Mouse (Mus musculus) midbrain, embryonic 14.5 days (tissue): ENCODE results near the gene Mdga1. TPM values are rescaled to one million over a fixed set of nuclear protein-coding genes. Genes with fewer than 3 reads are reported as not detected.

Experiments
- ATAC-seq: fragments of 200-750 bp; cut with Nextera tagmentation; 2 replicates; pipeline ENCODE4 v1.8.0; 2017; ENCODE audit warnings: moderate number of reproducible peaks, moderate library complexity; ENCODE audit not compliant: low FRiP score, low TSS enrichment
- DNase-seq: peaks from one replicate; pipeline ENCODE4 v3.0.0-alpha.2; 2015
- H3K27ac ChIP-seq: fragments of 300-500 bp; sonication (generic); replicated peaks from 2 replicates; pipeline ENCODE4 v1.5.1; 2014; ENCODE audit warnings: mild to moderate bottlenecking, low read depth, low read length, moderate library complexity
- H3K27me3 ChIP-seq: fragments of 300-500 bp; sonication (generic); 2 replicates; pipeline ENCODE4 v1.6.1; 2014; ENCODE audit warnings: low read length, control low read depth, mixed read lengths; ENCODE audit not compliant: control insufficient read depth, insufficient read depth
- H3K36me3 ChIP-seq: fragments of 300-500 bp; sonication (generic); 2 replicates; pipeline ENCODE4 v1.6.1; 2014; ENCODE audit warnings: low read length, control low read depth; ENCODE audit not compliant: control insufficient read depth, insufficient read depth
- H3K4me1 ChIP-seq: fragments of 300-500 bp; sonication (generic); 2 replicates; pipeline ENCODE4 v1.6.1; 2014; ENCODE audit warnings: mild to moderate bottlenecking, antibody characterized with exemption, low read length, control low read depth; ENCODE audit not compliant: control insufficient read depth, insufficient read depth
- H3K4me2 ChIP-seq: fragments of 300-500 bp; sonication (generic); 2 replicates; pipeline ENCODE4 v1.6.1; 2014; ENCODE audit warnings: mild to moderate bottlenecking, low read length, moderate library complexity
- H3K4me3 ChIP-seq: fragments of 300-500 bp; sonication (generic); replicated peaks from 2 replicates; pipeline ENCODE4 v1.5.1; 2014; ENCODE audit warnings: low read depth, low read length
- H3K9ac ChIP-seq: fragments of 300-500 bp; sonication (generic); replicated peaks from 2 replicates; pipeline ENCODE4 v1.6.1; 2014; ENCODE audit warnings: mild to moderate bottlenecking, low read length, moderate library complexity
- H3K9me3 ChIP-seq: fragments of 300-500 bp; sonication (generic); 2 replicates; pipeline ENCODE4 v1.6.1; 2016; ENCODE audit warnings: low read length, control low read depth, mixed read lengths; ENCODE audit not compliant: control insufficient read depth
- WGBS: fragments of 180-500 bp; shearing (Covaris S2); extraction: QIAGEN DNeasy Blood & Tissue Kit; methylation state at CpG from one replicate; pipeline ENCODE4 v1.1.7; 2014; 5-methylcytosine and 5-hydroxymethylcytosine counted together
- polyA plus RNA-seq: library from polyadenylated mRNA; unstranded; fragments of >200 nt; fragmentation: Nextera tagmentation; extraction: Ambion mirVana; gene quantifications from 2 replicates; pipeline ENCODE4 v1.2.1, GENCODE M21; 2014

Mdga1 gene
- polyA plus RNA-seq, 1 experiment from 2014 or later, result 20.5 TPM

DNA sequence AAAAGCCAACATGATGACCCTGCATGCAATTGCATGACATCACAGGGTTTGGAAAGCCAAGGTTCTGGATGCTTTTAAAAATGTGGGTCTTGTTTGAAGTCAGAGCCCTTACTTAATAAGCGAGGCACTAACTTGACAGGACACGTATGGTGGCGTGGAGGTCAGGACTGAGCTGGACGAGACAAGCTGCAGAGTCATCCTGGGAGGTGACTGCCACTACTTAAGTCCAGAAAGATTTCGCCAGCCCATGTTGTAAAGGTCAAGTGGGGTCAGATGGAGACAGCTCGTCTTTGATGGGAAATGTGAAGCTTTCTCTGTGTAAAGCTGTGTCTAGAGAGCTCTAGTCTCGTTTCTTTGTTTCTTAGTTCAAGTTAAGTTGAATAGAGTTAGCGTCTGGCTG lies 122.6 kb downstream of the Mdga1 start:
- H3K4me2 ChIP-seq, result no peak overlapping the region
- DNase-seq (no peak), ATAC-seq (no peak)
- H3K36me3 ChIP-seq, result peaks cover 25% of the 10 kb centered on the region; the same call in 1 of the 2 replicates
- no peaks in the 10 kb centered on the region for H3K27me3 ChIP-seq
- H3K4me3 ChIP-seq, result no peak overlapping the region
- no peaks in the 10 kb centered on the region for H3K9me3 ChIP-seq
- H3K27ac ChIP-seq, result no peak overlapping the region
- 55% methylated on average over 8 of the region's 8 CpGs for WGBS
- peaks cover 2% of the 10 kb centered on the region for H3K4me1 ChIP-seq
- H3K9ac ChIP-seq, result no peak overlapping the region

DNA sequence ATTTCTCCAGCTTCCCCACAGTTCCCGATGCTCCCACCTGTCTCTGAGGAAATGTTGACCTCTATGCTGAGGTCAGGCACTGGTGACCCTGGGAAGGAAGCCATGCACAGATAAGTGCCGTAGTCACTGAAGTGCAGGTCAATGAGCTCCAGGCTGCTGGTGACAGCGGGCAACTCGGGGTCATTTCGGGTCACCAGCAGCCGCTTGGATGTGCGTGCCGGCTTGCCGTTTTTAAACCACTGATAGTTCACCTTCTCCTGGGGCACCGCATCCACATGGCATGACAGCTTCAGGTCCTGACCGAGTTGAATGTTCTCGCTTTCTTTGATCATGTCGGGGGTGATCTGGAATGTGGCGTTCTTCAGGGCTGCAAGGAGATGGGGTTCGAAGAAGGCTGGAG lies 123.6 kb downstream of the Mdga1 start:
- ATAC-seq, result no peak
- no peak overlapping the region for H3K4me3 ChIP-seq
- H3K27ac ChIP-seq, result no peak overlapping the region
- H3K9me3 ChIP-seq, result no peaks in the 10 kb centered on the region
- WGBS, result 86% methylated on average over 15 of the region's 15 CpGs
- no peaks in the 10 kb centered on the region for H3K27me3 ChIP-seq
- H3K4me1 ChIP-seq, result peaks cover 6% of the 10 kb centered on the region
- H3K9ac ChIP-seq, result no peak overlapping the region
- no peak for DNase-seq
- H3K36me3 ChIP-seq, result peaks cover 22% of the 10 kb centered on the region; the same call in 1 of the 2 replicates
- no peak overlapping the region for H3K4me2 ChIP-seq

DNA sequence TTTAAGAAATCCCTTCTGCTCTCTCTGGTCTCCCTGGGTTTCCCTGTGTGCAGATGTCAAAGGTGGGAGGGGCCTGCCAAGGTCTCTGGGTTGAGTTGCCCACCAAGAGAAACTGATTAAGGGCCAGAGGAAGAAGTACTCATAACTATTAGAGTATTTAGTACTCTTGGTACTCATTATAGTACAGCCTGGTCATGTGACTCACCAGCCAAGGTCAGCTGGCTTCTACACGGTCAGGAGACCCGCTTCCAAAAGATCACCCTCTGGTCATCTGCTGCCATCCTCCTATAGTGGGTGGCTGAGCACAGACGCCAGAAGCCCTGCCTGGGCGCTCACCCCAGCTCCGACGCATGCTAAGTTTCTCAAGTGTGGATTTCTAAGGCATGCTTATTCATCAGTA lies 124.9 kb downstream of the Mdga1 start:
- WGBS, result 90% methylated on average over 6 of the region's 6 CpGs

DNA sequence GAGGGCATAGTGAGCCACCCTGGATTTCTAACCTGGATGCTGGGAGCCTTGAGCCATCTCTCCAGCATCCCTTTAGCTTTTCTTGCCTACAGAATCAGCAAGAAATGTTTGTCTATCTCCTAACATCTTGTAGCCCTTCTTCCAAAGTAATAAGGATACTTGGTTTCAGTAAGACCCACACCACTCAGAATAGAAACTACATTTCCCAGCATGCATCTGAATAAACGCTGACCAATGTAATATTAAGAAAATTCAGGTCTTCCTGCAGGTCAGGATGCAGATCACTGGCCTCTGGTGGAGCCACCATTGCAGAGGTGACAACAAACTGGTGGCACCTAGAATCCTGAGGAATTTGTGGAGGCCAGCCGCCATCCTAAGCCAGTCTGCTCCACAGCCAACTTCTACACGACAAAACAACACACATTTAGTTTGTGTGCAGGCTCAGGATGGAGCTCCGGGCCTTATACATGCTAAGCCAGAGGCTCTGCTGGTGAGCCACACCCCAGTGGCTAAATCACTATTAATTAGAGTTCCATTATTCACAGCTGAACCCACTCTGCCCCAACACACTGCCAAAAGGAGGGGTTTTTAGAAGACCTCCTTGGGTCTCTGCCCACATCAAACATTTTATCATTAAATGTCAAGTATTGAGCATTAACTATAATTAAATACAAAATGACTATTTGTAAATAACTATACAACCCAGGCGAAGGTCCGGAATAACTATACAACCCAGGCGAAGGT lies 126.3 kb downstream of the Mdga1 start:
- ATAC-seq (no peak), DNase-seq (no peak)
- no peaks in the 10 kb centered on the region for H3K9me3 ChIP-seq
- no peak overlapping the region for H3K4me3 ChIP-seq
- no peak overlapping the region for H3K9ac ChIP-seq
- 88% methylated on average over 7 of the region's 7 CpGs for WGBS
- H3K4me2 ChIP-seq, result no peak overlapping the region
- no peak overlapping the region for H3K27ac ChIP-seq
- H3K4me1 ChIP-seq, result peaks cover 11% of the 10 kb centered on the region
- no peaks in the 10 kb centered on the region for H3K27me3 ChIP-seq
- 0 out of 2 replicates have a peak, but pooled peaks cover 16% of the 10 kb centered on the region for H3K36me3 ChIP-seq

More for the DNA sequence above, 124.9 kb downstream of the Mdga1 start:
- Histone ChIP-seq H3K9ac (no peak overlapping the region), H3K27me3 (no peaks in the 10 kb centered on the region), H3K27ac (no peak overlapping the region), H3K9me3 (no peaks in the 10 kb centered on the region), H3K4me1 (peaks cover 6% of the 10 kb centered on the region), H3K4me3 (no peak overlapping the region), H3K4me2 (no peak overlapping the region), H3K36me3 (peaks cover 22% of the 10 kb centered on the region; the same call in 1 of the 2 replicates)
- DNase-seq, result no peak
- ATAC-seq, result no peak

DNA sequence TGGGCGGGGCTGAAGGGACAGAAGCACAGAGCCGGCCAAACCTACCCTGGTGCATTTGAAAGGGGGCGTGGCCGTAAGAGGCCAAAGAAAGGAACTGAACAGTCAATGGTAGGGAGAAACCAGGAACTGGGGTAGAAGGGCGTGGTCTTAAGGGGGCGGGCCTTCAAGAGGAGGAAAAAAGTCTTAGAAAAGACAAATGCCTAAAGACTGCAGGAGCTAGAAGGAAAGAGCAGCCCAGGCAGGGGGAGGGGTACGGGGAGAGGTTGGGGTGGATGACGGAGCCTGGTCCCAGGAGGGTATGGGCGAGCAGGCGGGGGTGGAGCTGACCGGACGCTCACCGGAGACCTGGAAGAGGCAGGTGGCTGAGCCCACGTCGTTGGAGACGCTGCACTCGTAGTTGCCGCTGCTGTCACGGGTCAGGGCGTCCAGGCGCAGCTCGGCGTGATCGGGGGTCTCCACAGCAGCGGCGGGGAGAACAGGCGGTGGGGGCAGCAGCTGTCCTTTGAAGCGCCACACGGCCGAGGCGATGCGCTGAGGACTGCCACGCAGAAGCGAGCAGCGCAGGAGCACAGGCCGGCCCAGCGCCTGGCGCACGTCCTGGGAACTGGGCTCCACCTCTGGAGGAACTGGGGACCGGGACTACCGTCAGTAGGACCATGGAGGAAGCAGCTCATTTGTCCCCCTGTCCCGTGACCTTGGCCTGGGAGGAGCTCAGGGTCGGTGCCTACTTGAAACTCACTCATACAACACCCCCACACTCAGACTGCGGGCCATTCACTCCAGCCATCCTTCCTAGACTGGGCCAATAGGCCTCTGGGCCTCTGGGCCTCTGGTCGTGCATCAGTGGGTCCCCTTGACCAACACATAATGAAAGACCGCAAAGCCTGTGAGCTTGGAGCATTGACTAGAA lies 127.9 kb downstream of the Mdga1 start:
- peak overlapping the region; percentile 17; the same call in 1 of the 2 replicates for H3K27ac ChIP-seq
- peak overlapping the region; percentile 24 for H3K4me3 ChIP-seq
- 0 out of 2 replicates have a peak, but pooled peaks cover 11% of the 10 kb centered on the region for H3K36me3 ChIP-seq
- no peaks in the 10 kb centered on the region for H3K9me3 ChIP-seq
- peaks cover 24% of the 10 kb centered on the region for H3K4me1 ChIP-seq
- 0 out of 2 replicates have a peak, but pooled peaks have one; percentile 46 for ATAC-seq
- H3K27me3 ChIP-seq, result no peaks in the 10 kb centered on the region
- peak; percentile 62 for DNase-seq
- 5% methylated on average over 46 of the region's 46 CpGs for WGBS
- H3K4me2 ChIP-seq, result peak overlapping the region; percentile 60
- peak overlapping the region; percentile 48 for H3K9ac ChIP-seq

DNA sequence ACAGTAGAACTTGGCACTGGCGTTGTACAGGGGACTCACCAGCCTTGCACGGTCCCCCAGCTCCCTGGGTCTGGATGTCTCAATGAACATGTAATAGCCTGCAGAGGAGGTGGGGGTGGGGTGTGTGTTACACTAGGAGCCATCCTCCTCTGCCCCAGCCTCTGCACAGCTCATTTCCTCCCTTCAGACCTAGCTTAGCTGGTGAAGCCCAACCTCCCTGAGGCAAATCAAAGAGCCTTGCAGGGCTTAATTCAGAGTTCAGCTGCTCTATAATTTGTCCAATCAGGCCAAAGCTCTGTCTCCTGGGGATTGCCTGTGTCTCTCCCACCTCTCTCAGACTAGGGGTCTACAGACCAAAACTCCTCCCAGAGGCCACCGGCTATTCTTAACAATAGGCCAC lies 131.9 kb downstream of the Mdga1 start:
- Histone ChIP-seq H3K27me3 (no peaks in the 10 kb centered on the region), H3K9ac (no peak overlapping the region), H3K27ac (peak overlapping the region; percentile 45), H3K36me3 (0 out of 2 replicates have a peak, but pooled peaks cover 6% of the 10 kb centered on the region), H3K4me2 (no peak overlapping the region), H3K9me3 (no peaks in the 10 kb centered on the region), H3K4me3 (no peak overlapping the region), H3K4me1 (peaks cover 24% of the 10 kb centered on the region)
- ATAC-seq, result peak; percentile 38; the same call in 1 of the 2 replicates
- 13% methylated on average over 3 of the region's 3 CpGs for WGBS
- DNase-seq, result peak; percentile 71

DNA sequence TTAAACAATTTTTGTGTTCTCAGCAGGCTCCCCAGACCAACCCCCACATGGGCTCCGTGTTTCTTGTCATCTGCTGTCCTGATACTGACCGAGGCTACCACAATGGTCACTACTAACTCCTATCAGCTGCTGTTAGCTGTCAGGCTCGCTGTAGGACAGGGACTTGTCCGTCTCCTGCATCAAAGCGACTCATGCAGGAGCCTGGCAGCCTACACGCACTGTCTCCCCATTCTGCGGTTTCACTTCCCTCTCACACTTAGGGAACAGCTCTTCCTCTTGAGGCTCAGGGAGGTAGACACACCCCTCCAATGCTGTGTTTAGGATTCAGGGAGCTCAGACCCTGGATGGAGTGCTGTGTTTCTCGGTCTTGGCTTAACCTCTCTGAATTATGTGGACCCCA lies 132.4 kb downstream of the Mdga1 start:
- ATAC-seq, result no peak
- WGBS, result 75% methylated on average over 8 of the region's 8 CpGs
- H3K9ac ChIP-seq, result no peak overlapping the region
- no peak overlapping the region for H3K4me2 ChIP-seq
- H3K27me3 ChIP-seq, result no peaks in the 10 kb centered on the region
- H3K4me3 ChIP-seq, result no peak overlapping the region
- peak overlapping the region; percentile 45 for H3K27ac ChIP-seq
- DNase-seq, result no peak
- no peaks in the 10 kb centered on the region for H3K9me3 ChIP-seq
- H3K4me1 ChIP-seq, result peaks cover 24% of the 10 kb centered on the region
- H3K36me3 ChIP-seq, result 0 out of 2 replicates have a peak, but pooled peaks cover 6% of the 10 kb centered on the region

DNA sequence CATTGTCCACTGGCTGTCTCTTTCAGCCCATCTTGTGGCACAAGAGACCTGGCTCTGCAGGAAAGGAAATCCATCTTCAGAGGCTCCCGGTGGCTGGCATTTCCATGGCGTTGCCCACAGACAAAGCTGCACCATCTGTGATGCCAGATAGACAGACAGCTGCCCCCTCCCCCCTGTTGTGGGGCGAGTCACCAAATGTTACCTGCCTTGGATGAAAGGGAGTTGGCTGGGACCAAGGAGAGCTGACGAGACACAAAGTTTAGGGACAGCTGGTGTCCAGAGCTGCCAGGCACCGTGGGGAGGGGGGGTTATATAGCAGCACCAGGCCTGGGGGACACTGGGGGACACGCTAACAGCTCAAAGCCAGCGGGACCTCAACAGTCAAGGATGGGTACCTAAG lies 135.1 kb downstream of the Mdga1 start:
- DNase-seq (no peak), ATAC-seq (no peak)
- H3K4me2 ChIP-seq, result no peak overlapping the region
- peaks cover 9% of the 10 kb centered on the region; the same call in 1 of the 2 replicates for H3K36me3 ChIP-seq
- no peak overlapping the region for H3K9ac ChIP-seq
- no peaks in the 10 kb centered on the region for H3K9me3 ChIP-seq
- no peak overlapping the region for H3K4me3 ChIP-seq
- H3K27ac ChIP-seq, result 0 out of 2 replicates have a peak overlapping the region, but pooled peaks have one; percentile 26
- no peaks in the 10 kb centered on the region for H3K27me3 ChIP-seq
- peaks cover 19% of the 10 kb centered on the region for H3K4me1 ChIP-seq
- WGBS, result 60% methylated on average over 7 of the region's 7 CpGs
